Mouse (Mus musculus) bone marrow, adult 2 months (tissue): ENCODE measurements around the gene Pcgf6.

Experiments used
- CTCF ChIP-seq: fragments of 200-500 bp; IDR thresholded peaks from 2 replicates; pipeline ENCODE4 v1.5.1; 2011; ENCODE audit warnings: low read length, control low read depth; ENCODE audit not compliant: control insufficient read depth, insufficient read depth
- POLR2A ChIP-seq: fragments of 200-500 bp; IDR thresholded peaks from 2 replicates; pipeline ENCODE4 v1.6.1; 2011; ENCODE audit warnings: low read depth, mild to moderate bottlenecking, control low read depth, low read length, borderline replicate concordance; ENCODE audit not compliant: control insufficient read depth

DNA sequence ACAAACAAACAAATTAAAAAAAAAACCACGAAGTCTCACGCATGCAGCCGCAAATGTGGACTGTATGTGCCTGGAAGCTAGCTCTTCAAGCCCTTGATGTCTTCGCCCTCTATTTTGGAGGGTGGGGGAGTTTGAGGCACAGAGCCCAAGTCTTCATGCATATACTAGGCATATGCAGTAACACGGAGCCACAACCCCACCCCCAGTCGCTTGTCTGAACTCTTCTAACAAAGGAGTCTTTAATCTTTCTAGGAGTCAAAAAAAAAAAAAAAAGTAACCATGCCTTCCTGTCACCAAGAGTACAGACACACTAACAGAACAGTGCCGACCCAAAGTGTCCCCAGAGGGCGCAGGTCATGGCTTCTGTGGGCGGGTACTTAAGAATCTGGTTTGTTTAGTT is 34.7 kb downstream of the Pcgf6 start:
- TF ChIP-seq CTCF, result no peak
- TF ChIP-seq POLR2A, result no peak
